Mouse (Mus musculus): Measurements from ENCODE around the gene Trim38.
A peak's percentile ranks its signal among the peaks of the same experiment; 100 is the strongest.

Trim38 gene

DNA sequence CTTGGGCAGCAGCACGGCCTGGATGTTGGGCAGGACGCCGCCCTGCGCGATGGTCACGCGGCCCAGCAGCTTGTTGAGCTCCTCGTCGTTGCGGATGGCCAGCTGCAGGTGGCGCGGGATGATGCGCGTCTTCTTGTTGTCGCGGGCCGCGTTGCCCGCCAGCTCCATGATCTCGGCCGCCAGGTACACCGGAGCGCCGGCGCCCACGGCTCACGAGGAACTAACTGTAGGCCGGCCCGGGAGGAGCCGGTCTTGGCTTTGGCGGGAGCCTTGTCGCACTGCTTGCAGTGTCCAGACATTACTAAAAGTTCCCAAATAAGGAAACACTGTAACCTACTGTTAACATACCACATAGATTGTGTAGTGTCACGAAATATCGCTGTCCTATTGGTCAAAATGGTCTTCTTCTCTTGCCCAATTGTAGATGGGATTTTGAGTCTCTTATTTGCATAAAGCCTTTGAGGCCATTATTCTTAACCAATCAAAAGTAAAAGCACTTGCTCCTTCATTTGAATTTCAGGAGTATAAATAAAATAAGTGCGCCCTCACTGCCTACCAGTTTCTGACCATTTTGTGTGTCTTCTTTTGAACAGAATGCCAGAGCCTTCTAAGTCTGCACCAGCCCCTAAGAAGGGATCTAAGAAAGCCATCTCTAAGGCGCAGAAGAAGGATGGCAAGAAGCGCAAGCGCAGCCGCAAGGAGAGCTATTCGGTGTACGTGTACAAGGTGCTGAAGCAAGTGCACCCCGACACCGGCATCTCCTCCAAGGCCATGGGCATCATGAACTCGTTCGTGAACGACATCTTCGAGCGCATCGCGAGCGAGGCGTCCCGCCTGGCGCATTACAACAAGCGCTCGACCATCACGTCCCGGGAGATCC is 23.3 kb upstream of the Trim38 start, which contains the start of gene Hist1h2bb:
TSS of gene Hist1h2bb (plus strand) at position 534 of the 880 bp plus-strand sequence.
- DNase-seq (ENCODE audit: extremely low spot score), result peak; percentile 93

- peak; percentile 72 for DNase-seq (ENCODE audit: extremely low spot score)
Observed at GRCm38 (mm10) chr13:23747081-23747891, 22.4 kb upstream of the Trim38 start.

- peak; percentile 68 for DNase-seq (ENCODE audit: extremely low spot score)
Observed at GRCm38 (mm10) chr13:23747892-23748288, 21.8 kb upstream of the Trim38 start.

DNA sequence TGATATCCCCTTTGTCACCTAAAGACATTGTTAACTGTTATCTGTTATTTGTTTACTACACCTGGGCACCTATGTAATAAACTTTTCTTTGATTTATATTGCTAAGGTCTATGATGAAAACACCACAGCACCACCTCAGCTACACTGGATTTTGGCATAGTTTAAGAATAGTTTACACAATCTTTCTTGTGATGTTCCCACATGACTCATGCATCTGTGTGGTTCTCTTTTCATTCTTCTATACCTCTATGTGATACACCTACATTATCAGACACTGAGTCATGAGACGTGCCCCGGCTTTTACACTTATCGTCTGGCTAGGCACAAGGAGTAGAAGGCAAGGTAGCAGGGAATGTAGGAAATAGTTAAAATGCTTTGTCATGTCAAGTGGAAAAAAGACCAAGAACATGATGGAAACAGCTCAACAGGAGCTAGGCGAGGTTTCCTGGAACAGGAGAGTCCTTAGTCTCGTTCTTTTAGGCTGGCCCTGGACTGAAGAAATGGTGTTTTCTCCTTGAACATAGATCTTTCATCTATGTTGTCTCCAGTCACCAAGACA is 20.1 kb upstream of the Trim38 start:
- DNase-seq (ENCODE audit: extremely low spot score), result no peak

GRCm38 (mm10) chr13:23750839-23751477 is 18.8 kb upstream of the Trim38 start, which contains the start of gene Hist1h2ab:
TSS of gene Hist1h2ab (plus strand) at chr13:23751126.
- DNase-seq (ENCODE audit: extremely low spot score), result peak; percentile 91

- DNase-seq (ENCODE audit: extremely low spot score), result peak; percentile 74
Observed at GRCm38 (mm10) chr13:23751478-23751956, 18.2 kb upstream of the Trim38 start.

DNA sequence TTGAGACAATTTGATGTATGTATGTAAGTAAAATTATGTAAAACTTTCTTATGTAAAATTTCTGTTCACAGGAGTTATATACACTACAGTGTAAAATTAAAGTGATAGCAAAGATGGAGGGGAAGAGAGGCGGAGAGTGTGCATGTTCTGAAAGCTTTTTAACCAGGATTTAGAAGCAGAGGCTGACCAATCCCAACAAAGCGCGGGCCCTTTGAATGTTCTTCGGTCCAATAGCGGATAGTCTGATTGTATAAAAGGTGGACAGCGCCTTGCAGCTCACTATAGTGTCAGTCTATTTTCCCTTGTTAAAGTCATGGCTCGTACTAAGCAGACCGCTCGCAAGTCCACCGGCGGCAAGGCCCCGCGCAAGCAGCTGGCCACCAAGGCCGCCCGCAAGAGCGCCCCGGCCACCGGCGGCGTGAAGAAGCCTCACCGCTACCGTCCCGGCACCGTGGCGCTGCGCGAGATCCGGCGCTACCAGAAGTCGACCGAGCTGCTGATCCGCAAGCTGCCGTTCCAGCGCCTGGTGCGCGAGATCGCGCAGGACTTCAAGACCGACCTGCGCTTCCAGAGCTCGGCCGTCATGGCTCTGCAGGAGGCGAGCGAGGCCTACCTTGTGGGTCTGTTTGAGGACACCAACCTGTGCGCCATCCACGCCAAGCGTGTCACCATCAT is 17.5 kb upstream of the Trim38 start, which contains the start of gene Hist1h3b:
TSS of gene Hist1h3b (plus strand) at position 201 of the 675 bp plus-strand sequence.
- peak; percentile 90 for DNase-seq (ENCODE audit: extremely low spot score)

DNA sequence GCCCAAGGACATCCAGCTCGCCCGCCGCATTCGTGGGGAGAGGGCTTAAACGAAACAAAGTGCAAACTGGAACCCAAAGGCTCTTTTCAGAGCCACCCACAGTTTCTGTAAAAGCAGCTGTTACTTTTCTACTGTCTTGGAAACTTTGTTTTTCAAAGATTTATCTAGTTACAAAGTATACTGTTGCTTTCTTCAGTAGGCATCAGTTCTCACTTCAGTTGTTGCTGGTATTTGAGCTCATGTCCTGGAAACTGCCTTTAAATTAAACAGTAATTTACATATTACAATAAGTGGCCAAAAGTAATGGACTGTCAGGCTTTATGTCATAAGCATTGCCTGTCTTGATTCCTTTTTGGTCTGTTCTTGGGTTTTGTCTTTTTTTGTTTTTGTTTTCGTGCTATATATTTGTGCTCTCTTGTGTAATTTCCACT is 17.0 kb upstream of the Trim38 start:
- DNase-seq (ENCODE audit: extremely low spot score), result peak; percentile 65

GRCm38 (mm10) chr13:23753314-23754078 is 16.2 kb upstream of the Trim38 start:
- peak; percentile 40 for DNase-seq (ENCODE audit: extremely low spot score)

- no peak for DNase-seq (ENCODE audit: extremely low spot score)
Observed at GRCm38 (mm10) chr13:23755000-23755399, 14.7 kb upstream of the Trim38 start.

DNA sequence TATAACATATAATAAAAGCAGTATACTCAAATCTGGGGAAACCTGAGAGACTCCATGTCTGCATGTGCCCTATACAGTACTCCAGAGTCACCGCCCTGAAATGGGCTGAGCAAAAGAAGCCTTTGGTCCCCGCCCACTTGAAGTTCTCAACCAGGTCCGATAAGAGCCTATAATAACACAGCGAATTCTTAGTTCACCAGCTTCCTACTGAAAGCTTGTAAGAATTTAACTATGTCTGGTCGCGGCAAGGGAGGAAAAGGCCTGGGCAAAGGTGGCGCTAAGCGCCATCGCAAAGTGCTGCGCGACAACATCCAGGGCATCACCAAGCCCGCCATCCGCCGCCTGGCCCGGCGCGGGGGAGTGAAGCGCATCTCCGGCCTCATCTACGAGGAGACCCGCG is 12.9 kb upstream of the Trim38 start, which contains the start of gene Hist1h4b:
TSS of gene Hist1h4b (plus strand) at position 224 of the 400 bp plus-strand sequence.
- peak; percentile 97 for DNase-seq (ENCODE audit: extremely low spot score)

DNA sequence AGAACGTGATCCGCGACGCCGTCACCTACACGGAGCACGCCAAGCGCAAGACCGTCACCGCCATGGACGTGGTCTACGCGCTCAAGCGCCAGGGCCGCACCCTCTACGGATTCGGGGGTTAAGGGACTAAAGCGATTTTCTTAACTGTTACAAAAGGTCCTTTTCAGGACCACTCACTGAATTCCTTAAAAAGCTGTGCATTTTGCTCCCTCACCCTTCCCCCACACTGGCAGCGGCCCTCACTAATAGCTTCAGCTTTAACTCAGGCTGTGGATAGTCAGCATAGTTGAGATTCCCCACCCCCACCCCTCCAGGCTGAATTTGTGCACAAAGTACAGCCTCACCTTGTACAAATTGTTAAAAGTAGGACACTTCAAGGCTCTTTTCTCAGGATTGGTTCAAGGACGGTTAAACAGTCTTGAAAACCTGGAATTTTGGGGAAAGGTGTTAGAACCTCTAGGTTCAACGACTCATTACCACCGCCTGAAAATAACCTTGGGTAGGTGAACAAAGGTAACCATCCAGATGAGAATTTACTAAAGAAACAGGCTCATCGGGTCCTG is 12.4 kb upstream of the Trim38 start:
- peak; percentile 79 for DNase-seq (ENCODE audit: extremely low spot score)

- no peak for DNase-seq (ENCODE audit: extremely low spot score)
Observed at GRCm38 (mm10) chr13:23757921-23758320, 11.8 kb upstream of the Trim38 start.

DNA sequence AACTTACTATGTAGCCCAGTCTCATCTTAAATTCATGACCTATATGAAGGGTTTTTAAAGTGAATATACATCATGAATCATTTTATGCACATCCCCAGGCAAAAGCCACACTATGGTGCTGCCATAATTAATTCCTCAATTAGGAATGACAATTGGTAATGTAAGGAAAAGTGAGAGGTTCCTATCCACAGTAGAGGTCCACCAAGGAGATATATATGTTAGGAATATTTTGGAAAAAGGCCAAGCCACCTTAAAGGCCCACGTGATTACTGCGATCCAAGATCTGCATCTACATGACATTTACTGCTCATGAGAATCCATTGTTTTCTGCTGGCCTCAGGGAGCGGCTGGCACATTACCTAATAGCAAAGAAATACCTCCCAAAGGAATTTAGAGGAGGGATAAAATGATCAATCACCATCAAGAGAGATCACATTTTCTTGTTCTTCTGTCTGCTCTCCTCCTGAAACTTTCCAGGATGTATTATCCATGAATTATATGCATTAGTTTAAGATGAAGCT is 10.4 kb upstream of the Trim38 start:
- no peak for DNase-seq (ENCODE audit: extremely low spot score)

GRCm38 (mm10) chr13:23759916-23760239 is 9.8 kb upstream of the Trim38 start:
- no peak for DNase-seq (ENCODE audit: extremely low spot score)

- DNase-seq (ENCODE audit: extremely low spot score), result peak; percentile 72
Observed at GRCm38 (mm10) chr13:23760240-23760971, 9.3 kb upstream of the Trim38 start.

DNA sequence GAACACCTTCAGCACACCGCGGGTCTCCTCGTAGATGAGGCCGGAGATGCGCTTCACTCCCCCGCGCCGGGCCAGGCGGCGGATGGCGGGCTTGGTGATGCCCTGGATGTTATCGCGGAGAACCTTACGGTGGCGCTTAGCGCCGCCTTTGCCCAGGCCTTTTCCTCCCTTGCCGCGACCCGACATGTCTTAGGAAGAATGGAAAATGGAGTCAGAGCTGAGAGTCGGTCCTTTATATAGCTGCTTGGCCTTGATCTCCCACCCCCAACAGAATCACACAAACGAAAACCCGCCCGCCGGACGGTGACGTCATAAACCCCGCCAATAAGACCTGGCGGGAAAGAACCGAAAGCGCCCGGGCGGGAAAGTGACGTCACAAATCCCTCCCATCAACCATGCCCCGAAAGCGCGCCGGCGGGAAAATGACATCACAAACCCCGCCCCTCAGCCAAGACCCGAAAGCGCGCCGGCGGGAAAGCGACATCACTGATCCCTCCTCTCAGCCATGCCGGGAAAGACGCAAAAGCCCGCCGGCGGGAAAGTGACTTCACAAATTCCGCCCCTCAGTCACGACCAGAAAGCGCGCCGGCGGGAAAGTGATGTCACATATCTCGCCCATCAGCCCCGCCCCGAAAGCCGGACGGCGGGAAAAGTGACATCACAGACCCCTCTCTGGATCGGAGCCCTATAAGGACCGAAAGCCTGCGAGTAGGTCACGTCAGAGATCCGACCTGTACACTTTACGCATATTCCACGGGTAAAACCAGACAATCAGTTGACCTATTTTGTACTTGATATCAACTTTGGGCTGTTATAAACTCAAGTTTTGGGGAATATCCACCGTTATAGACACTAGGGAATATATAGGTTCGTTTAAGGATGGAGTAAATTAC is 8.5 kb upstream of the Trim38 start, which contains the start of gene Hist1h4a:
TSS of gene Hist1h4a (minus strand) at position 259 of the 893 bp plus-strand sequence.
- peak; percentile 100 for DNase-seq (ENCODE audit: extremely low spot score)
